Mouse (Mus musculus) E14TG2a.4 (cell line): ENCODE results near the gene Klhl36.
A peak's percentile ranks its signal among the peaks of the same experiment; 100 is the strongest.

Experiments used
- H3K27me3 ChIP-seq: 2 replicates; pipeline ENCODE4 v1.6.1; 2014; ENCODE audit warnings: low read length, control low read depth; ENCODE audit not compliant: insufficient read depth
- H3K36me3 ChIP-seq: 2 replicates; pipeline ENCODE4 v1.6.1; 2014; ENCODE audit warnings: low read length, control low read depth; ENCODE audit not compliant: insufficient read depth
- H3K4me1 ChIP-seq: replicated peaks from 2 replicates; pipeline ENCODE4 v1.6.1; 2014; ENCODE audit warnings: low read depth, low read length, control low read depth
- H3K4me3 ChIP-seq: replicated peaks from 2 replicates; pipeline ENCODE4 v1.5.1; 2014; ENCODE audit warnings: mild to moderate bottlenecking, low read length
- H3K9me3 ChIP-seq: 2 replicates; pipeline ENCODE4 v1.6.1; 2014; ENCODE audit warnings: low read length, control low read depth
- CTCF ChIP-seq: conservative IDR thresholded peaks from 2 replicates; pipeline ENCODE4 v1.5.1; 2014; ENCODE audit warnings: low read length
- NANOG ChIP-seq: IDR thresholded peaks from 2 replicates; pipeline ENCODE4 v1.6.1; 2014; ENCODE audit warnings: borderline replicate concordance, low read length, mixed read lengths
- POU5F1 ChIP-seq: IDR thresholded peaks from 2 replicates; pipeline ENCODE4 v1.6.1; 2014; ENCODE audit warnings: low read length, borderline replicate concordance

Gene Klhl36

GRCm38 (mm10) chr8:119909944-119910546, 48.0 kb downstream of the Klhl36 start, which contains the start of gene Usp10:
TSS of gene Usp10 (plus strand) at chr8:119910360.
- Histone ChIP-seq H3K9me3 (no peaks in the 10 kb centered on the region), H3K27me3 (no peaks in the 10 kb centered on the region), H3K4me1 (peaks cover 75% of the 10 kb centered on the region), H3K4me3 (peak within 1 kb of the TSS; percentile 96), H3K36me3 (peaks cover 22% of the 10 kb centered on the region)
- no peak for TF ChIP-seq CTCF
- TF ChIP-seq POU5F1: no peak
- TF ChIP-seq NANOG: no peak

GRCm38 (mm10) chr8:119910547-119911257, 48.6 kb downstream of the Klhl36 start, which contains the start of gene Gm20388:
TSS of gene Gm20388 (plus strand) at chr8:119910841.
- Histone ChIP-seq H3K36me3 (peaks cover 23% of the 10 kb centered on the region), H3K4me3 (peak within 1 kb of the TSS; percentile 96), H3K27me3 (no peaks in the 10 kb centered on the region), H3K9me3 (no peaks in the 10 kb centered on the region), H3K4me1 (peaks cover 75% of the 10 kb centered on the region)
- no peak for TF ChIP-seq CTCF
- no peak for TF ChIP-seq NANOG
- no peak for TF ChIP-seq POU5F1

GRCm38 (mm10) chr8:119911258-119911962, 49.3 kb downstream of the Klhl36 start:
- TF ChIP-seq POU5F1 (no peak), CTCF (no peak), NANOG (no peak)

GRCm38 (mm10) chr8:119912643-119913042, 50.6 kb downstream of the Klhl36 start:
- Histone ChIP-seq H3K9me3 (no peaks in the 10 kb centered on the region), H3K36me3 (peaks cover 41% of the 10 kb centered on the region)
- TF ChIP-seq NANOG (no peak), POU5F1 (no peak), CTCF (no peak)

More at GRCm38 (mm10) chr8:119911258-119911962, 49.3 kb downstream of the Klhl36 start:
- H3K4me3 ChIP-seq: peak overlapping the region; percentile 96
- H3K4me1 ChIP-seq: peaks cover 81% of the 10 kb centered on the region
- H3K9me3 ChIP-seq: no peaks in the 10 kb centered on the region
- H3K36me3 ChIP-seq: peaks cover 28% of the 10 kb centered on the region
- H3K27me3 ChIP-seq: no peaks in the 10 kb centered on the region

GRCm38 (mm10) chr8:119913181-119913580, 51.1 kb downstream of the Klhl36 start:
- H3K4me3 ChIP-seq: peak overlapping the region; percentile 96
- no peak for TF ChIP-seq NANOG
- TF ChIP-seq POU5F1: no peak
- TF ChIP-seq CTCF: no peak
- no peaks in the 10 kb centered on the region for H3K9me3 ChIP-seq
- no peaks in the 10 kb centered on the region for H3K27me3 ChIP-seq
- peaks cover 83% of the 10 kb centered on the region for H3K4me1 ChIP-seq
- peaks cover 46% of the 10 kb centered on the region for H3K36me3 ChIP-seq

More at GRCm38 (mm10) chr8:119912643-119913042, 50.6 kb downstream of the Klhl36 start:
- peak overlapping the region; percentile 96 for H3K4me3 ChIP-seq
- H3K4me1 ChIP-seq: peaks cover 83% of the 10 kb centered on the region
- no peaks in the 10 kb centered on the region for H3K27me3 ChIP-seq

- H3K27me3 ChIP-seq: no peaks in the 10 kb centered on the region
- peaks cover 82% of the 10 kb centered on the region for H3K4me1 ChIP-seq
- peak overlapping the region; percentile 96 for H3K4me3 ChIP-seq
- H3K9me3 ChIP-seq: no peaks in the 10 kb centered on the region
- peaks cover 54% of the 10 kb centered on the region for H3K36me3 ChIP-seq
- no peak for TF ChIP-seq NANOG
Observed at GRCm38 (mm10) chr8:119914161-119914560, 52.1 kb downstream of the Klhl36 start.

- Histone ChIP-seq H3K4me1 (peaks cover 82% of the 10 kb centered on the region), H3K36me3 (peaks cover 62% of the 10 kb centered on the region), H3K9me3 (no peaks in the 10 kb centered on the region), H3K4me3 (peak overlapping the region; percentile 96), H3K27me3 (no peaks in the 10 kb centered on the region)
- TF ChIP-seq NANOG (no peak), POU5F1 (no peak), CTCF (no peak)
Observed at GRCm38 (mm10) chr8:119915298-119915697, 53.2 kb downstream of the Klhl36 start.

GRCm38 (mm10) chr8:119916237-119916892, 54.3 kb downstream of the Klhl36 start:
- peak overlapping the region; percentile 27 for H3K4me3 ChIP-seq
- H3K36me3 ChIP-seq: peaks cover 73% of the 10 kb centered on the region
- H3K9me3 ChIP-seq: no peaks in the 10 kb centered on the region
- TF ChIP-seq NANOG: no peak
- no peak for TF ChIP-seq CTCF
- TF ChIP-seq POU5F1: no peak
- no peaks in the 10 kb centered on the region for H3K27me3 ChIP-seq
- H3K4me1 ChIP-seq: peaks cover 92% of the 10 kb centered on the region
